Mouse (Mus musculus) midbrain, embryonic 13.5 days (tissue): ENCODE data around the gene Txnrd1. TPM values are rescaled to one million over a fixed set of nuclear protein-coding genes. Genes with fewer than 3 reads are reported as not detected.
A peak's percentile ranks its signal among the peaks of the same experiment; 100 is the strongest.

ENCODE experiments used
- ATAC-seq: fragments of 200-750 bp; cut with Nextera tagmentation; 2 replicates; pipeline ENCODE4 v1.8.0; 2017; ENCODE audit warnings: mild to moderate bottlenecking, moderate TSS enrichment, moderate library complexity
- H3K27ac ChIP-seq: fragments of 300-500 bp; sonication (generic); 2 replicates; pipeline ENCODE4 v1.5.1; 2015; ENCODE audit warnings: inconsistent platforms, mild to moderate bottlenecking, moderate library complexity
- H3K27me3 ChIP-seq: fragments of 300-500 bp; sonication (generic); 2 replicates; pipeline ENCODE4 v1.6.1; 2015; ENCODE audit warnings: mild to moderate bottlenecking, inconsistent platforms
- H3K36me3 ChIP-seq: fragments of 300-500 bp; sonication (generic); 2 replicates; pipeline ENCODE4 v1.6.1; 2015; ENCODE audit warnings: mild to moderate bottlenecking, inconsistent platforms
- H3K4me1 ChIP-seq: fragments of 300-500 bp; sonication (generic); replicated peaks from 2 replicates; pipeline ENCODE4 v1.6.1; 2015; ENCODE audit warnings: inconsistent platforms
- H3K4me2 ChIP-seq: fragments of 300-500 bp; sonication (generic); replicated peaks from 2 replicates; pipeline ENCODE4 v1.6.1; 2015; ENCODE audit warnings: moderate library complexity, mild to moderate bottlenecking, inconsistent platforms
- H3K4me3 ChIP-seq: fragments of 300-500 bp; sonication (generic); replicated peaks from 2 replicates; pipeline ENCODE4 v1.5.1; 2015; ENCODE audit warnings: mild to moderate bottlenecking, inconsistent platforms
- H3K9ac ChIP-seq: fragments of 300-500 bp; sonication (generic); replicated peaks from 2 replicates; pipeline ENCODE4 v1.6.1; 2015; ENCODE audit warnings: mild to moderate bottlenecking, inconsistent platforms
- H3K9me3 ChIP-seq: fragments of 300-500 bp; sonication (generic); 2 replicates; pipeline ENCODE4 v1.6.1; 2016; ENCODE audit warnings: mild to moderate bottlenecking, inconsistent platforms
- WGBS: fragments of 180-500 bp; shearing (Covaris S2); methylation state at CpG from one replicate; pipeline ENCODE4 v1.1.7; 2015; 5-methylcytosine and 5-hydroxymethylcytosine counted together
- polyA plus RNA-seq: library from polyadenylated mRNA; unstranded; fragments of >200 nt; fragmentation: Nextera tagmentation; extraction: Ambion mirVana; gene quantifications from 2 replicates; pipeline ENCODE4 v1.2.1, GENCODE M21; 2015

Txnrd1 gene
- 133 and 141 TPM in 2 replicates for polyA plus RNA-seq

- Histone ChIP-seq H3K4me1 (0 out of 2 replicates have a peak, but pooled peaks cover 9% of the 10 kb centered on the region), H3K9ac (no peak within 1 kb of the TSS), H3K4me3 (no peak within 1 kb of the TSS), H3K9me3 (no peaks in the 10 kb centered on the region), H3K27me3 (no peaks in the 10 kb centered on the region), H3K4me2 (no peak within 1 kb of the TSS), H3K36me3 (no peaks in the 10 kb centered on the region), H3K27ac (no peak within 1 kb of the TSS)
- 55% methylated on average over 9 of the region's 9 CpGs for WGBS
- no peak for ATAC-seq
Measured at GRCm38 (mm10) chr10:82833926-82834325, at the start of gene Txnrd1. TSS of gene Txnrd1 (plus strand) at chr10:82833951.

- Histone ChIP-seq H3K27ac (no peak overlapping the region), H3K27me3 (no peaks in the 10 kb centered on the region), H3K4me1 (no peaks in the 10 kb centered on the region), H3K36me3 (no peaks in the 10 kb centered on the region), H3K9me3 (no peaks in the 10 kb centered on the region), H3K4me3 (no peak overlapping the region), H3K9ac (no peak overlapping the region), H3K4me2 (no peak overlapping the region)
- no peak for ATAC-seq
Measured at GRCm38 (mm10) chr10:82789181-82789580, 44.6 kb upstream of the Txnrd1 start.

GRCm38 (mm10) chr10:82790504-82790903 lies 43.2 kb upstream of the Txnrd1 start:
- Histone ChIP-seq H3K36me3 (no peaks in the 10 kb centered on the region), H3K27ac (no peak overlapping the region), H3K9ac (no peak overlapping the region), H3K4me1 (0 out of 2 replicates have a peak, but pooled peaks cover 5% of the 10 kb centered on the region), H3K27me3 (no peaks in the 10 kb centered on the region), H3K4me3 (no peak overlapping the region), H3K9me3 (no peaks in the 10 kb centered on the region), H3K4me2 (no peak overlapping the region)
- ATAC-seq: no peak
- 89% methylated on average over 5 of the region's 5 CpGs for WGBS

- WGBS: 92% methylated on average over 3 of the region's 3 CpGs
- H3K9ac ChIP-seq: no peak overlapping the region
- no peak overlapping the region for H3K4me2 ChIP-seq
- H3K36me3 ChIP-seq: no peaks in the 10 kb centered on the region
- no peak overlapping the region for H3K27ac ChIP-seq
- 0 out of 2 replicates have a peak, but pooled peaks cover 6% of the 10 kb centered on the region for H3K4me1 ChIP-seq
- H3K4me3 ChIP-seq: no peak overlapping the region
- no peaks in the 10 kb centered on the region for H3K9me3 ChIP-seq
- no peaks in the 10 kb centered on the region for H3K27me3 ChIP-seq
- ATAC-seq: no peak
Measured at GRCm38 (mm10) chr10:82791713-82792112, 42.0 kb upstream of the Txnrd1 start.

- H3K27me3 ChIP-seq: no peaks in the 10 kb centered on the region
- H3K4me2 ChIP-seq: no peak overlapping the region
- ATAC-seq: no peak
- H3K9ac ChIP-seq: no peak overlapping the region
- 0 out of 2 replicates have a peak, but pooled peaks cover 6% of the 10 kb centered on the region for H3K4me1 ChIP-seq
- H3K27ac ChIP-seq: no peak overlapping the region
- WGBS: 76% methylated on average over 2 of the region's 2 CpGs
- no peaks in the 10 kb centered on the region for H3K9me3 ChIP-seq
- H3K36me3 ChIP-seq: no peaks in the 10 kb centered on the region
- H3K4me3 ChIP-seq: no peak overlapping the region
Measured at GRCm38 (mm10) chr10:82792311-82792710, 41.4 kb upstream of the Txnrd1 start.

GRCm38 (mm10) chr10:82795071-82795731 lies 38.5 kb upstream of the Txnrd1 start:
- Histone ChIP-seq H3K9me3 (no peaks in the 10 kb centered on the region), H3K4me3 (no peak overlapping the region), H3K36me3 (no peaks in the 10 kb centered on the region), H3K4me1 (0 out of 2 replicates have a peak, but pooled peaks cover 6% of the 10 kb centered on the region), H3K27me3 (no peaks in the 10 kb centered on the region), H3K9ac (no peak overlapping the region), H3K4me2 (peak overlapping the region; percentile 23), H3K27ac (no peak overlapping the region)
- peak; percentile 34; the same call in 1 of the 2 replicates for ATAC-seq
- 45% methylated on average over 15 of the region's 15 CpGs for WGBS

GRCm38 (mm10) chr10:82795767-82796166 lies 38.0 kb upstream of the Txnrd1 start:
- 51% methylated on average over 8 of the region's 8 CpGs for WGBS
- 0 out of 2 replicates have a peak, but pooled peaks cover 6% of the 10 kb centered on the region for H3K4me1 ChIP-seq
- peak overlapping the region; percentile 23 for H3K4me2 ChIP-seq
- no peak for ATAC-seq
- no peak overlapping the region for H3K9ac ChIP-seq
- no peaks in the 10 kb centered on the region for H3K36me3 ChIP-seq
- no peak overlapping the region for H3K4me3 ChIP-seq
- H3K27me3 ChIP-seq: no peaks in the 10 kb centered on the region
- no peak overlapping the region for H3K27ac ChIP-seq
- no peaks in the 10 kb centered on the region for H3K9me3 ChIP-seq

- Histone ChIP-seq H3K4me2 (no peak overlapping the region), H3K4me3 (no peak overlapping the region), H3K9me3 (no peaks in the 10 kb centered on the region), H3K36me3 (no peaks in the 10 kb centered on the region), H3K9ac (no peak overlapping the region), H3K27me3 (no peaks in the 10 kb centered on the region), H3K4me1 (0 out of 2 replicates have a peak, but pooled peaks cover 6% of the 10 kb centered on the region), H3K27ac (no peak overlapping the region)
- 39% methylated on average over 12 of the region's 12 CpGs for WGBS
- ATAC-seq: no peak
Measured at GRCm38 (mm10) chr10:82796471-82797118, 37.2 kb upstream of the Txnrd1 start.

- Histone ChIP-seq H3K4me2 (no peak overlapping the region), H3K27me3 (no peaks in the 10 kb centered on the region), H3K4me1 (0 out of 2 replicates have a peak, but pooled peaks cover 6% of the 10 kb centered on the region), H3K4me3 (no peak overlapping the region), H3K9ac (no peak overlapping the region), H3K9me3 (no peaks in the 10 kb centered on the region), H3K27ac (no peak overlapping the region), H3K36me3 (no peaks in the 10 kb centered on the region)
- ATAC-seq: no peak
- 95% methylated on average over 4 of the region's 4 CpGs for WGBS
Measured at GRCm38 (mm10) chr10:82797119-82797491, 36.6 kb upstream of the Txnrd1 start.

GRCm38 (mm10) chr10:82798312-82798933 lies 35.3 kb upstream of the Txnrd1 start:
- no peak overlapping the region for H3K4me3 ChIP-seq
- H3K4me1 ChIP-seq: 0 out of 2 replicates have a peak, but pooled peaks cover 6% of the 10 kb centered on the region
- WGBS: 70% methylated on average over 11 of the region's 11 CpGs
- no peaks in the 10 kb centered on the region for H3K27me3 ChIP-seq
- no peaks in the 10 kb centered on the region for H3K36me3 ChIP-seq
- no peak for ATAC-seq
- no peaks in the 10 kb centered on the region for H3K9me3 ChIP-seq
- H3K27ac ChIP-seq: no peak overlapping the region
- no peak overlapping the region for H3K4me2 ChIP-seq
- no peak overlapping the region for H3K9ac ChIP-seq

GRCm38 (mm10) chr10:82800094-82800493 lies 33.7 kb upstream of the Txnrd1 start:
- no peak for ATAC-seq
- H3K27me3 ChIP-seq: no peaks in the 10 kb centered on the region
- H3K4me2 ChIP-seq: no peak overlapping the region
- H3K4me1 ChIP-seq: 0 out of 2 replicates have a peak, but pooled peaks cover 4% of the 10 kb centered on the region
- H3K27ac ChIP-seq: no peak overlapping the region
- no peak overlapping the region for H3K9ac ChIP-seq
- no peaks in the 10 kb centered on the region for H3K36me3 ChIP-seq
- H3K4me3 ChIP-seq: no peak overlapping the region
- WGBS: 66% methylated on average over 5 of the region's 5 CpGs
- no peaks in the 10 kb centered on the region for H3K9me3 ChIP-seq

GRCm38 (mm10) chr10:82804396-82804795 lies 29.4 kb upstream of the Txnrd1 start:
- ATAC-seq: no peak
- no peaks in the 10 kb centered on the region for H3K36me3 ChIP-seq

More at GRCm38 (mm10) chr10:82804396-82804795, 29.4 kb upstream of the Txnrd1 start:
- WGBS: 70% methylated on average over 3 of the region's 3 CpGs
- peaks cover 8% of the 10 kb centered on the region for H3K4me1 ChIP-seq
- no peak overlapping the region for H3K4me3 ChIP-seq
- H3K9ac ChIP-seq: no peak overlapping the region
- H3K27me3 ChIP-seq: no peaks in the 10 kb centered on the region
- no peaks in the 10 kb centered on the region for H3K9me3 ChIP-seq
- H3K27ac ChIP-seq: no peak overlapping the region
- H3K4me2 ChIP-seq: no peak overlapping the region
